Mouse (Mus musculus) intestine, embryonic 16.5 days (tissue): ENCODE data around the gene Gstt4. TPM values are rescaled to one million over a fixed set of nuclear protein-coding genes. Genes with fewer than 3 reads are reported as not detected.

Experiments used
- ATAC-seq: fragments of 200-750 bp; cut with Nextera tagmentation; 2 replicates; pipeline ENCODE4 v1.8.0; 2017; ENCODE audit warnings: moderate TSS enrichment, moderate library complexity
- H3K27ac ChIP-seq: fragments of 300-500 bp; sonication (generic); 2 replicates; pipeline ENCODE4 v1.5.1; 2014; ENCODE audit warnings: mild to moderate bottlenecking, low read length
- H3K27me3 ChIP-seq: fragments of 300-500 bp; sonication (generic); replicated peaks from 2 replicates; pipeline ENCODE4 v1.6.1; 2014; ENCODE audit warnings: low read length, control low read depth, mixed read lengths; ENCODE audit not compliant: control insufficient read depth, insufficient read depth
- H3K36me3 ChIP-seq: fragments of 300-500 bp; sonication (generic); 2 replicates; pipeline ENCODE4 v1.6.1; 2014; ENCODE audit warnings: low read length, control low read depth; ENCODE audit not compliant: control insufficient read depth, insufficient read depth
- H3K4me1 ChIP-seq: fragments of 300-500 bp; sonication (generic); 2 replicates; pipeline ENCODE4 v1.6.1; 2014; ENCODE audit warnings: low read length, control low read depth, mixed read lengths; ENCODE audit not compliant: control insufficient read depth, insufficient read depth
- H3K4me2 ChIP-seq: fragments of 300-500 bp; sonication (generic); 2 replicates; pipeline ENCODE4 v1.6.1; 2014; ENCODE audit warnings: low read depth, low read length, control low read depth
- H3K4me3 ChIP-seq: fragments of 300-500 bp; sonication (generic); 2 replicates; pipeline ENCODE4 v1.5.1; 2014; ENCODE audit warnings: mild to moderate bottlenecking, low read length
- H3K9ac ChIP-seq: fragments of 300-500 bp; sonication (generic); 2 replicates; pipeline ENCODE4 v1.6.1; 2014; ENCODE audit warnings: low read depth, low read length
- H3K9me3 ChIP-seq: fragments of 300-500 bp; sonication (generic); 2 replicates; pipeline ENCODE4 v1.6.1; 2016; ENCODE audit warnings: low read length, control low read depth; ENCODE audit not compliant: control insufficient read depth
- WGBS: fragments of 180-500 bp; shearing (Covaris S2); extraction: QIAGEN DNeasy Blood & Tissue Kit; methylation state at CpG from one replicate; pipeline ENCODE4 v1.1.7; 2014; 5-methylcytosine and 5-hydroxymethylcytosine counted together
- polyA plus RNA-seq: library from polyadenylated mRNA; unstranded; fragments of >200 nt; fragmentation: Nextera tagmentation; extraction: Ambion mirVana; gene quantifications from 2 replicates; pipeline ENCODE4 v1.2.1, GENCODE M21; 2015

Gene Gstt4
- polyA plus RNA-seq, 1 experiment from 2014 or later = not detected

DNA sequence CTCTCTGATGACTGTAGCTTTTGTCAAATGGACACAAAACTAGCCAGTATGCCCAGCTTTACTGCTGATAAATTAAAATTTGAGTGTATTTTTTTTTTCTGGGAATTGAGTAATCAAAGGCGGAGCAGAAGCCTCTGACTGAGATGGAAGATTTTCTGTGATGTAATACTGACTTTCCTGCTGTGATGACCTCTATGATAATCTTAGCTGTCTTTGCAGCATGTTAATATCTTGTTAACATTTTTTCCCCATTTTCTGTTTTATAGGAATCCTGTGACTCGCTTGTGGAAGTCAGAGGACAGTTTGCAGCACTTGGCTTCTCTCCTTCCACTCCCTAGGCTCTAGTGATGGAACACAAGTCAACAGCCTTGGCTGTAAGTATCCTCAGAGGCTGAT lies 7.9 kb upstream of the Gstt4 start:
- H3K4me1 ChIP-seq = peaks cover 10% of the 10 kb centered on the region
- WGBS = 84% methylated on average over 2 of the region's 2 CpGs
- ATAC-seq = no peak

DNA sequence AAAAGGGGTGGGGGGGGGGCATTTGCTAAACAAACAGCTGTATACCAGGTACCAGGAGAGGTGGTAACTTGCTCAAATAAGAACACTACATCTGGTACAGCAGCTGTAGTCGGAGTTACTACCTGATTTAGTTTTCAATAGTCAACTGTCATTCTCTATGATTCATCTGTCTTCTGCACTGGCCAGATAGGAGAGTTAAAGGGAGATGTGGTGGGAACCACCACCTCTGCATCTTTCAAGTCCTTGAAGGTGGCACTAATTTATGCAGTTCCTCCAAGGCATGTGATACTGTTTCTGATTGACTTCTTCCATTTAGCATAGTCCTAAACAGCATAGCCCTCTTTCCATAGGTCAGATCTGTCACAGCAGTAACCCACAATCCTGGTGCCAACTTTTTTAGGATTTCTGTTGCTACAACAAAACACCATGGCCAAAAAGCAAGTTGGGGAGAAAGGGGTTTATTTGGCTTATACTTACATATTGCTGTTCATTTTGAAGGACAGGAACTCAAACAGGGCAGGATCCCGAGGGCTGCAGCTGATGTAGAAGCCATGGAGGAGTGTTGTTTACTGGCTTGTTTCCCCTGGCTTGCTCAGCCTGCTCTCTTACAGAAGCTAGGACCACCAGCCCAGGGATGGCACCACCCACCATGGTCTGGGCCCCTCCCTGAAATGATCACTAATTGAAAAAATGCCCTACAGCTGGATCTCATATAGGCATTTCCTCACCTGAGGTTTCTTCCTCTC lies 7.4 kb upstream of the Gstt4 start:
- H3K36me3 ChIP-seq = no peaks in the 10 kb centered on the region
- no peak overlapping the region for H3K4me3 ChIP-seq
- H3K9me3 ChIP-seq = no peaks in the 10 kb centered on the region
- no peak overlapping the region for H3K27ac ChIP-seq
- H3K4me2 ChIP-seq = no peak overlapping the region
- H3K4me1 ChIP-seq = peaks cover 10% of the 10 kb centered on the region
- ATAC-seq = no peak
- WGBS = 82% methylated on average over 2 of the region's 2 CpGs
- H3K9ac ChIP-seq = no peak overlapping the region
- no peaks in the 10 kb centered on the region for H3K27me3 ChIP-seq

More for the DNA sequence above, 7.9 kb upstream of the Gstt4 start:
- no peaks in the 10 kb centered on the region for H3K9me3 ChIP-seq
- H3K27me3 ChIP-seq = no peaks in the 10 kb centered on the region
- no peak overlapping the region for H3K4me3 ChIP-seq
- no peak overlapping the region for H3K27ac ChIP-seq
- no peaks in the 10 kb centered on the region for H3K36me3 ChIP-seq
- H3K9ac ChIP-seq = no peak overlapping the region
- no peak overlapping the region for H3K4me2 ChIP-seq

DNA sequence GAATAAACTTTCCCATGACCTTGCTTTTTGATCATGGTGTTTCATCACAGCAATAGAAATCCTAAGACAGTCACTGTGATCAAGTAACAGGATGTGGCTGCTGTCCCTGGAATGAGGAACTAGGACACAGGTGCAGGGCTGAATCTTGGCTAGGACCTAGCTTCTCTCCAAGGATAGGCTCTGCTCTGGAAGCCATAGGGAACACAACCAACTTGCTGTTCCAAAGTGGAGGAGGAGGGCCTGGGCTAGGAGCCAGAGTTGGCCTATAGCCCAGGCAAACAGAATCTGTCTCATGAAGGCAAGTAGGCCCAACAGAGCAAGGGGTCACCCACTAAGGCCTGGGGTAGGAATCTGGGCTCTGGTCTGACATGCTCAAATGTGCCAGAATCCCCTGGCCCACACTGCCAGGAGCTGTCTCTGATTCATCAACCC lies 6.2 kb upstream of the Gstt4 start:
- Histone ChIP-seq H3K4me2 (no peak overlapping the region), H3K9ac (no peak overlapping the region), H3K4me1 (peaks cover 10% of the 10 kb centered on the region), H3K27ac (no peak overlapping the region), H3K27me3 (no peaks in the 10 kb centered on the region), H3K9me3 (no peaks in the 10 kb centered on the region), H3K36me3 (no peaks in the 10 kb centered on the region), H3K4me3 (no peak overlapping the region)
- ATAC-seq = no peak

DNA sequence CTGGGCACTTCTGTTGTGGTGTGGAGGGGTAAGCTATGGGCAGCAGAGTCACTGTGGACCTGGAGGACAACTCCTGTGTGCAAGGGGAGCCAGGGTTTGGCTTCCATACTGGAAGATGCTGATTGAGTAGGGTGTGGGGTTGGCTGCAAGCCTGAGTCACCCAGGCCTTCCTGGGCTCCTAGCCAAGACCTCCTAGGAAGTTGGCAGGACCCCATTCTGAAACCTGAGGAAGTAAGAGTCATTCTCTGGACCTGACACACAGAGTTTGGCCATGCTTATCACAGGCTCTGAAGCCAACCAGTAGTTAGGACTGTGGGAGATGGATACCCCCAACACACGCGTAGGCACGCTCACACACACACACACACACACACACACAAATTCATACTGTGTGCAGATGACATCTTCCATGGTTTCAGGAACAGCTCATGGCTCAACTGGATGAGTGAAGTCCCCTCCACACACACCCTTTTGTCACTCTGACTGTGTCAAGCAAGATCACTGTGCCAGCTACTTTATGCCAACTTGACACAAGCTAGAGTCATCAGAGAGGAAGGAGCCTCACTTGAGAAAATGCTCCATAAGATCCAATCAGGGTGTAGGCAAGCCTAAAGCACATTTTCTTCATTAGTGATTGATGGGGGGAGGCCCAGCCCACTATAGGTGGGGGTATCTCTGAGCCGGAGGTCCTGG lies 5.5 kb upstream of the Gstt4 start:
- ATAC-seq = no peak
- Histone ChIP-seq H3K27ac (no peak overlapping the region), H3K4me2 (no peak overlapping the region), H3K9ac (no peak overlapping the region), H3K27me3 (no peaks in the 10 kb centered on the region), H3K36me3 (no peaks in the 10 kb centered on the region), H3K9me3 (no peaks in the 10 kb centered on the region), H3K4me3 (no peak overlapping the region), H3K4me1 (peaks cover 5% of the 10 kb centered on the region; the same call in 1 of the 2 replicates)
- WGBS = 91% methylated on average over 4 of the region's 4 CpGs

DNA sequence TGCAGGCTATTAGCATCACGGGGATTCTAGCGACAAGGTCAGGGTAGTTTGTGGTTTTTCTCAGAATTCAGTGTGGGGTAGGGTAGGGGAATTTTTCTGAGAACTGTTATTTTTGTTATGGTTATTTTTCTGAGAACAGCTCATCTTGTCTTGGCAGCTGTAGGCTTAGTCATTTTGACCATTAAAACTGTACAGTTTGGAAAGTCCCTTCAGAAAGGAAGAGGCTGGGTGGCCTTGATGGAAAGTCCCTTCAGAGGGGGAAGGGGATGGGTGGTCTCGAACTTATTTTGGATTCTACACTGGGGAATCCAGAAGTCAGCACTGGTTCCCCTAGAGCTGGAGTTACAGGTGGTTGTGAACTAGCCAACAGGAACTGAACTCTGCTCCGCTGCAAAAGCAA lies 2.2 kb upstream of the Gstt4 start:
- no peaks in the 10 kb centered on the region for H3K36me3 ChIP-seq
- peaks cover 5% of the 10 kb centered on the region; the same call in 1 of the 2 replicates for H3K4me1 ChIP-seq
- no peaks in the 10 kb centered on the region for H3K9me3 ChIP-seq
- no peak overlapping the region for H3K27ac ChIP-seq
- H3K9ac ChIP-seq = no peak overlapping the region
- no peak for ATAC-seq
- no peak overlapping the region for H3K4me2 ChIP-seq
- 86% methylated on average over 4 of the region's 4 CpGs for WGBS
- H3K4me3 ChIP-seq = no peak overlapping the region
- H3K27me3 ChIP-seq = no peaks in the 10 kb centered on the region

DNA sequence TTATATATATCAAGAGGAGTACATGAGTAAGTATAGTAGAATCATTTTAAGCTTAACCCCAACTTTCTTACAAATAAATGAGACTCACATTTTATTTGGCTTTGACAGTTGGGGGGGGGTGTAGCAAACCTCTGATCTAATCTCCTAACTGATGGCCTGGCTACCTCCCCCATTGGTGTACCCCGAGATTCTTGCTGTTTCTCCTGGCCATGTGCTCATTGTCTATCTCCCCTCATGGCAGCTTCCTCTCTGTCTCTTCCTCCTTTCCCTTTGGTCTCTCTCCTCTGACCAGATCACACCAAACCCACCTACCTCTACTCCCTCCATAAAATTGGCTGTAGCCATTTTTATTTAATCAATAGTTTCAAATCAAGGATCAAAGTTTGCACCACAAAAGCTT lies 1.4 kb upstream of the Gstt4 start:
- H3K4me3 ChIP-seq = no peak overlapping the region
- H3K4me1 ChIP-seq = peaks cover 5% of the 10 kb centered on the region; the same call in 1 of the 2 replicates
- H3K9ac ChIP-seq = no peak overlapping the region
- ATAC-seq = no peak
- no peak overlapping the region for H3K27ac ChIP-seq
- no peaks in the 10 kb centered on the region for H3K9me3 ChIP-seq
- no peaks in the 10 kb centered on the region for H3K27me3 ChIP-seq
- 78% methylated on average over 1 of the region's 1 CpGs for WGBS
- no peaks in the 10 kb centered on the region for H3K36me3 ChIP-seq
- H3K4me2 ChIP-seq = no peak overlapping the region

DNA sequence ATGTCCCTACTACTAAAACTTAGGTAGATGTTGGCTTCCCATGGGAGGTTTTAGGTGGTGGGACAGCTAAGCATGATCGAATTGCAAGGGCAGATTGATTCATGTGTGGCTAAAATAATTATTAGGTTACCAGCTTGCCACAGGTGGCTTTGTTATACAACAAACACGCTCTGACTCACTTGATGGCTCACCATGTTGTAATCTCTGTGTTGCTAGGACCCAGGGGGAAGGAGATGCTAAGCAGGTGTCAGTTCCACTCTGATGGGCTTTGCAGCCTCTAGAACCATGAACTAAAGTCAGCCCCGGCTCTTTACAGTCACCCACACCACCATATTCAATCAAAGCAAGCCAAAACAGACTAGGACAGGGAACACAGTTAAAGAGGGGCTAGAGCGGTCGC lies 2.5 kb downstream of the Gstt4 start:
- Histone ChIP-seq H3K36me3 (no peaks in the 10 kb centered on the region), H3K4me2 (no peak overlapping the region), H3K9ac (no peak overlapping the region), H3K9me3 (no peaks in the 10 kb centered on the region), H3K4me1 (no peaks in the 10 kb centered on the region), H3K27ac (no peak overlapping the region), H3K4me3 (no peak overlapping the region), H3K27me3 (no peaks in the 10 kb centered on the region)
- no peak for ATAC-seq
- WGBS = 86% methylated on average over 5 of the region's 5 CpGs

DNA sequence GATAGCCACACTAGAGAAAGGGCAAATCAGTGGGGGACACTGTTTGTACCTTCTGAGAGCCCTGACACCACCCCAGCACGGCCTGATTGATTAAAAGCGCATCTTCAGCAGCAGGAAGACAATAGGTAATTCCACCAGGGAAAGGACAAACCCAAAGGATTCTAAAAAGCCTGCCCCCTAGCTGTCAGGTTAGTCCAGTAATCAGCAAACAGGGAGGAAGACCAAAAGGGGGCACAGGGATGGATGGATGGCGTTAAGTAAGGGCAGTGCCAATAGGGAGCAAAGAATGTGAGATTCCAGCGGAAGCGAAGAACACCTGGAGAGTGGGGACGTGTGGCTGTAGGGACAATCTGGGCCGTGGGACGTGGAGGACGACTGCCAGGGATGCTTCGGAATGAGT lies 3.7 kb downstream of the Gstt4 start:
- ATAC-seq = no peak
- Histone ChIP-seq H3K4me3 (no peak overlapping the region), H3K4me2 (no peak overlapping the region), H3K27me3 (no peaks in the 10 kb centered on the region), H3K9me3 (no peaks in the 10 kb centered on the region), H3K9ac (no peak overlapping the region), H3K36me3 (no peaks in the 10 kb centered on the region), H3K4me1 (no peaks in the 10 kb centered on the region), H3K27ac (no peak overlapping the region)
- 65% methylated on average over 10 of the region's 10 CpGs for WGBS

DNA sequence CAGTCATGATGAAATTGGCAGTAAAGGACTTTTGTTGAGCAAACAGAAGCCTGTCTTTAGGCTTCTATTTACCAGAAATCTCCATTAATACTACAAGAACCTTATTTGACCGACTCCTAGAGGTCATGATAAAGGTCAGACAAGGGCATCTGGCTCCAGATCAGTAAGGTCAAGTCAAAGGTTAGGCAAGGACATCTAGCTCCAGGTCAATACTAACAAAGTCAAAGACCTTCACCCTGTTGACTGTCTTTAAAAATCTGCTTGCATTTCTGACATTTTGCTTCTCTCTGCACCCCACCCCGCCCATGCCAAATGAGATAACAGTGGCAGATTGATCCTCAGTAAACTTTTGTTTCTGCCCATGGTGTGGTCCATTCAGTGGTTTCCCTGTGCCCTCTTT lies 18.1 kb downstream of the Gstt4 start:
- Histone ChIP-seq H3K9ac (no peak overlapping the region), H3K4me2 (no peak overlapping the region), H3K9me3 (no peaks in the 10 kb centered on the region), H3K4me3 (no peak overlapping the region), H3K27ac (no peak overlapping the region), H3K27me3 (no peaks in the 10 kb centered on the region), H3K36me3 (no peaks in the 10 kb centered on the region), H3K4me1 (no peaks in the 10 kb centered on the region)
- 68% methylated on average over 2 of the region's 2 CpGs for WGBS
- no peak for ATAC-seq
